Mouse (Mus musculus) frontal cortex, postnatal 14 days (tissue): Measurements from ENCODE around the gene Apba1.

Experiments
- DNase-seq, 2 experiments: peaks; one replicate each; pipeline ENCODE4 v3.0.0; 2022; ENCODE audit warnings: low spot score in 2 of 2

Apba1 gene

DNA sequence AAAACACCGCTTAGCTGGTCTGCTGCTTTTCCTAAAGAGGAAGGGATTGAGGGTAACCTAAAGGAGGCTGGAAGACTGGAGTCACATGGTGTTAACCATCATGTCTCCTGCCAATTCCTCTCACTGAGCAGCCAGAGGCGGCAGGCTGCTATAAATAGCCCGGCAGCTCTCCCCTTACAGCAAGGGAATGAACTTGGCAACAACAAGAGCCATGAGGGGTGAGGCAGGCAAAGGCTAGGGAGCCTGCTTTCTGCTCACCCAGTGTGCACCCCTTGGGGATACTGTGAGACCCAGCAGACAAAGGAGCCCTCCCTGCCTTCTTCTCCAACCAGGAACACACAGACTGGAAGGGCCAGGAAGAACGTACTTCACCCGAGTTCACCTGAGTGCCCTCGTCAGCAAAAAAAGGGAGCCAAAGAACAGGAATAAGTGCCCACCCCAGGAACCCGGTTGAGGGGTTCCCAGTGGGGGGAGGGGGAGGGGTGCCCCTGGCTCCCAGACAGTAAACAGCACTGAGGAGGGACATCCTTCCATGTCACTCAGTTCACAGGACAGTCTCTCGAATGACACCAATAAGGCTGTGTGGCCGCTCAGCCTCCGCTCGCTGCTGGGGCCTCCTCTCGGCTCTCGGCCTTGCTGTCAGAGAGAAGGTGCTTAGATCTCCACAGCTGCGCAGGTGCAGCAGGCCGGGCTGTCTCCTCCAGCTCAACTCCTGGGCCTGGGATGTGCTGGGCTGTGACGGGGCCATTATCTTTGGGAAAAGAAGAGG is 214.4 kb downstream of the Apba1 start:
- DNase-seq, result no peak

DNA sequence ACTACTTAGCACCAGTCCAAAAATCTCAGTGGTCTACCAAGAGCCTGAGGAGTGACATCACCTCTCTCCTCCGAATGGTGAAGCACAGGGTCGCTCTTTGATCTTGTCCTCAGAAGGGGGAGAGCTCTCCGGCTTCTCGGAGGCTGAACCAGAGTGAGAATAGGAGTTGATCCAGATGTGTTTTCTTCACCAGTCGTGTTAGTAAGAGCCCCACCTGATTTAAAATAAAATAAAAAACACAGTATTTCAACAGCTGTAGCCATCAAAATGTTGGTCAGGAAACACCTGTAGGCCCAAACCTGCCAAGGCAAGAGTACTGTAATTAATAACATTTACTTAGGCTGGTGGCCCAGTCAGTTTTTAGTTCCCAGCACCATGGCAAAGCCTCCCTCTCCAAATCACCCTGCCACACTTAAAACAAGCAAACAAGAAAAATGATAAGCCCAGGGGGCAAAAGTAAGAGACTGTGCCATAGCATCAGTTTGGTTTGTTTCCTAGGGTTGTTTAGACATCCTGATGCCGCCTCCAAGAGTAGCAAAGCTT is 219.3 kb downstream of the Apba1 start:
- no peak for DNase-seq

DNA sequence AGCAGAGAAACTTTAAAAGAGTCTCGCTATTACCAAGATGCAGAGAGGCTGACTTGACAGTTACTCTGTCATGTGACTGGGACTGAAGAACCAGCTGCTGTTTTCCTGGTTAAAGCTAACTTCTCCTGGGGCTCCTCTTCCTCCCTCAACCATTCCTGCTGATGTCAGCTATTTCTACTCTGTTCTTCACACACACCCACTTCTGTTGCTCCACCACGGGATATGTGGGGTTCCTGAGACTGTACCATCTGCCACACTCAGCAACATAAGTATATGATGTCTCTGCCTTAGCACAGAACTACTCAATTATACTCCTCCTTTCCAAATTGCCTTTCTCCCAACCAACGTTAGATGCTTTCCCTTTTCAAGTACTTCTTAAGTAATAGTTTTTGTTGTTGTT is 221.9 kb downstream of the Apba1 start:
- DNase-seq, result peak in 1 of 2 experiments; percentile 43

DNA sequence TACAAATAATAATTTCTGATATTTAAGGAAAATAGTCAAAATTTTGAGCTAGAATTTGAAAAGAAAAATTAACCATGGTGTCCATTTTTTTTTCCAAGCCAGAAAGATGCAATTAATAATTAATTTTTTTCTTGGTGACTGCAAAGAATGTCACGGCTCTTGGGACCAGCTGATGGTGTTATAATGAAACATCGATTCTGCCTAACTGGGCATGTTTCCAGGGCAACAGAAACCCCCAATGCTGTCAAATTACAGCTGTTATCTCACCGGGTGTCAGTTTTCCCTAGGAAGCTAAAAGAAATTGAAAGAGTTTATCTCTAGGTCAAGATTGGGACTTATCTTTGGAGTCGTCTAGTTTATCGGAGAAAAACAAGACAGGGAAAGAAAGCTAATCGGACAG is 225.5 kb downstream of the Apba1 start:
- DNase-seq, result no peak

DNA sequence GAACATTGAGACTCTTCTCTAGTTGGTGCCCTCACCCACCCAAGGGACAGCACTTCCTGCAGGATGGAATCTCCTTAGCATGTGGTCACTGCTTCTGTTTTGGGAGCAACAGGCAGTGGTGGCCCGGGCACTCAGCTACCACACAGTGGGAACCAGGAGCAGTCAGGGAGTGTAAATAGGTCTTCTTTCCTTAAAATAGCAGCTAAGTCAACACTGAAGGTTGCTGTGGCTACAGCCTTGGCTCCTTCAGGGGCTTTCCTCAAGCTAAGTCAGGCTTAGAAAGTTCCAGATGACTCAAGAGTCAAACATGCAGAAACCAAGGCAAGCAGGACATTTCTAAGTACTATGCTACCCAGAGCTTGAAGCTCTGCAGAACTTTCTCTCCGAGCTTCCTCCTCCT is 228.6 kb downstream of the Apba1 start:
- DNase-seq, result no peak

DNA sequence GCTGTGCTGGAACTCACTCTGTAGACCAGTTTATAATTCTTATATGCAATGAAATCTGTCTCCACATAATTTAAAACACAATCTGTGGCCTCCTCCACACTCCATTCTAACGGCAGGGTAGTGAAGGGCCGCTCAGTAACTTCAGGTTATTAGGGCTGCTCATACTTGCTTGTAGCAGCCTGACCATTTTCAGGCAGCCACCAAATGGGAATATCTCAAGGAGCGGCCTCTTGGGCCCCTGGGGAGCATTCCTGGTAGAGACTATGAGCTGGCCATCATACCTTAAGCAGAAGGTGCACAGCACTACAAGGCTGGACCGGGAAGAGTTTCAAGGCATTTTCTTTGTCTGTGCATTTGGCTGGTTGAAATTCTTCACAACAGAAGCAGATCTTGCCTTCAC is 229.5 kb downstream of the Apba1 start:
- DNase-seq, result no peak

DNA sequence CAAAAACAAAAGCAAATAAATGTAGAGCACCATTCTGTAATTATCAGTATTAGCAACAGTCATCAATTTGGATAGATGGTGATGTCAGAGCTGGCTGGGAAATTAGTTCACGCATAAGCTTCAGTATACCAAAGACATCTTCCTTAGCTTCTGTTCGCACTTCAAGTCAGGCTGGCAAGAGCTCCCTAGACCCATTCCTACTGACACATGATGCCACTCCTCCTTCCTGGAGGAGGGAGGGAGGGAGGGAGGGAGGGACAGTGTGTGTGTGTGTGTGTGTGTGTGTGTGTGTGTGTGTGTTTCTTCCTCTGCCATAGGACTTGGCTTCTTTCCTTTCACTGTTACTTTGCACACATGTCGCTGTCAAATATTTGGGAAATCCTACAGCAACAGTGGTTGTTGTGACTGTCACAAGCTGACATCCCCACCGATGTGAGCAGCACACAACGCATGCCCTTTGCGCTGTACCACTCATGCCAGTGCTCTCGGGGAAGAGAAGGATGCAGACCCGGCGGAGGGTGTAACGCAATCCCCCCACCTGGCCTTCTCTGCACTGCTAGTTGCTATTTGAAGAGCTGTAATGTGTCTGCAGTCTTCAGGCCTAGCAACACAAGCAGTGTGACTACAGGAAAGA is 237.2 kb downstream of the Apba1 start:
- no peak for DNase-seq
